20 mouse cellular contexts compared by ENCODE assay signal in the genomic region with DNA sequence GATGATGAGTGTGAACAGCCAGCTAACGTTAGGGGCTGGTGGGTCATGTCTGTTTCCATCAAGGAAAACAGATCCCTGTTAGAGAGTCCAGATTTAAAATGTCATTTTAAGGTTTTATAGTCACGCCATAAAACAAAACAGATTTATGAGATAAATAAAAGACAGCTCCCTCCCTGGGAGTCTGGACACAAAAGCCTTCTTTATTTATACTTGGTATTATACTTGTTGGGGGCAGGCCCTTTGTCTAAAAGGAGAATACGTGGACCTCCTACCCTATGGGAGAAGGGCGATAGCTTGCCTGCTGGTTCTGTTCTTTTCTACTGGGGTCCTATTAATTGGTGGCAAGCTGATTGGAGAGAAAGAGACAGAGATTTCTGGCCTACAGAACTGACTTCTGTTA.
A peak's percentile ranks its signal among the peaks of the same experiment; 100 is the strongest.
DNase-seq lines count a peak whose midpoint lies in the region; ATAC-seq lines count a peak whose summit lies in the region.
"Had no signal": no experiment of that assay in that cellular context is flagged by ENCODE, and none has a peak within 500 bp of the region (broad histone marks: within the 10 kb centered on the region; RNA-seq: fewer than 3 reads in every experiment).

No protein-coding gene starts in this region.

- WGBS in forebrain, embryonic 13.5 days = 14% methylated on average over 4 of the region's 4 CpGs
- WGBS in forebrain, embryonic 16.5 days = 17% methylated on average over 4 of the region's 4 CpGs
- whole genome bisulfite sequencing in kidney, embryonic 14.5 days = 25% methylated on average over 4 of the region's 4 CpGs
- 24% methylated on average over 4 of the region's 4 CpGs for WGBS in neural tube, embryonic 14.5 days

- no peak overlapping the region for H3K4me2 ChIP-seq in forebrain, embryonic 13.5 days
- H3K4me2 ChIP-seq in forebrain, embryonic 16.5 days (ENCODE audit: low read length) = no peak overlapping the region
- no peak overlapping the region for H3K4me2 ChIP-seq in kidney, embryonic 14.5 days (replicated peaks; ENCODE audit: low read depth, low read length)
- H3K4me2 ChIP-seq in neural tube, embryonic 14.5 days (ENCODE audit: low read depth, low read length) = no peak overlapping the region
- H3K4me2 ChIP-seq: embryonic facial prominence, embryonic 15.5 days; heart, embryonic 11.5 days; heart, embryonic 15.5 days; hindbrain, embryonic 13.5 days had no signal

- H3K27ac ChIP-seq in forebrain, embryonic 13.5 days = peak overlapping the region; percentile 53; the same call in 1 of the 2 replicates
- no peak overlapping the region for H3K27ac ChIP-seq in forebrain, embryonic 16.5 days (ENCODE audit: low read length)
- H3K27ac ChIP-seq in kidney, embryonic 14.5 days (ENCODE audit: low read depth, low read length) = no peak overlapping the region
- no peak overlapping the region for H3K27ac ChIP-seq in neural tube, embryonic 14.5 days (ENCODE audit: low read depth, low read length)
- H3K27ac ChIP-seq: embryonic facial prominence, embryonic 15.5 days; heart, embryonic 15.5 days; hindbrain, embryonic 13.5 days; hindbrain, postnatal 0 days had no signal

- no peaks in the 10 kb centered on the region for H3K36me3 ChIP-seq in forebrain, embryonic 13.5 days (ENCODE audit: poor library complexity, severe bottlenecking)
- no peaks in the 10 kb centered on the region for H3K36me3 ChIP-seq in forebrain, embryonic 16.5 days (ENCODE audit: control insufficient read depth, insufficient read depth)
- no peaks in the 10 kb centered on the region for H3K36me3 ChIP-seq in kidney, embryonic 14.5 days (ENCODE audit: control insufficient read depth, insufficient read depth, low read length)
- H3K36me3 ChIP-seq in neural tube, embryonic 14.5 days (ENCODE audit: control insufficient read depth, insufficient read depth, low read length) = no peaks in the 10 kb centered on the region
- H3K36me3 ChIP-seq: embryonic facial prominence, embryonic 15.5 days; heart, embryonic 15.5 days; hindbrain, embryonic 13.5 days had no signal

- ATAC-seq in forebrain, embryonic 13.5 days = 0 out of 2 replicates have a peak, but pooled peaks have one; percentile 12
- ATAC-seq in forebrain, embryonic 16.5 days = no peak
- ATAC-seq in kidney, embryonic 14.5 days (ENCODE audit: low FRiP score, low TSS enrichment) = peak; percentile 83
- ATAC-seq in neural tube, embryonic 14.5 days (ENCODE audit: low read depth) = 0 out of 2 replicates have a peak, but pooled peaks have one; percentile 38
- ATAC-seq: hindbrain, postnatal 0 days had no signal

- no peak overlapping the region for H3K9ac ChIP-seq in forebrain, embryonic 13.5 days
- no peak overlapping the region for H3K9ac ChIP-seq in forebrain, embryonic 16.5 days (replicated peaks; ENCODE audit: low read depth, low read length)
- H3K9ac ChIP-seq in kidney, embryonic 14.5 days (ENCODE audit: low read depth, low read length) = no peak overlapping the region
- H3K9ac ChIP-seq in neural tube, embryonic 14.5 days (replicated peaks; ENCODE audit: low read depth, low read length) = no peak overlapping the region
- H3K9ac ChIP-seq: embryonic facial prominence, embryonic 15.5 days; heart, embryonic 15.5 days; hindbrain, embryonic 13.5 days had no signal

- H3K4me1 ChIP-seq in forebrain, embryonic 13.5 days = peaks cover 35% of the 10 kb centered on the region
- peaks cover 18% of the 10 kb centered on the region for H3K4me1 ChIP-seq in forebrain, embryonic 16.5 days (replicated peaks; ENCODE audit: control insufficient read depth, insufficient read depth, low read length)
- peaks cover 11% of the 10 kb centered on the region for H3K4me1 ChIP-seq in kidney, embryonic 14.5 days (ENCODE audit: control insufficient read depth, insufficient read depth, low read length)
- H3K4me1 ChIP-seq in neural tube, embryonic 14.5 days (ENCODE audit: control insufficient read depth, insufficient read depth, low read length) = 0 out of 2 replicates have a peak, but pooled peaks cover 2% of the 10 kb centered on the region
- H3K4me1 ChIP-seq: embryonic facial prominence, embryonic 15.5 days had no signal

- H3K27me3 ChIP-seq in forebrain, embryonic 13.5 days = no peaks in the 10 kb centered on the region
- no peaks in the 10 kb centered on the region for H3K27me3 ChIP-seq in forebrain, embryonic 16.5 days (replicated peaks; ENCODE audit: control insufficient read depth, insufficient read depth, low read length)
- H3K27me3 ChIP-seq in kidney, embryonic 14.5 days (ENCODE audit: control insufficient read depth, insufficient read depth, low read length) = no peaks in the 10 kb centered on the region
- H3K27me3 ChIP-seq in neural tube, embryonic 14.5 days (ENCODE audit: control insufficient read depth, insufficient read depth, low read length) = no peaks in the 10 kb centered on the region
- H3K27me3 ChIP-seq: embryonic facial prominence, embryonic 15.5 days; heart, embryonic 15.5 days; hindbrain, embryonic 13.5 days had no signal

- H3K9me3 ChIP-seq in forebrain, embryonic 13.5 days (replicated peaks) = no peaks in the 10 kb centered on the region
- H3K9me3 ChIP-seq in forebrain, embryonic 16.5 days (ENCODE audit: control insufficient read depth, low read length) = no peaks in the 10 kb centered on the region
- H3K9me3 ChIP-seq in kidney, embryonic 14.5 days (ENCODE audit: control insufficient read depth, low read length) = no peaks in the 10 kb centered on the region
- H3K9me3 ChIP-seq in neural tube, embryonic 14.5 days (ENCODE audit: control insufficient read depth, low read length) = no peaks in the 10 kb centered on the region
- H3K9me3 ChIP-seq: embryonic facial prominence, embryonic 15.5 days; heart, embryonic 15.5 days; hindbrain, embryonic 13.5 days had no signal

- DNase-seq in kidney, adult 11 months = no peak
- DNase-seq in neural tube, embryonic 10.5 days (ENCODE audit: extremely low spot score, low spot score) = no peak
- no peak for DNase-seq in right cerebral cortex, adult 2 months (ENCODE audit: low spot score in 2 of 2)
- DNase-seq: adrenal gland, postnatal 10 days; cerebellum, adult 11 months; cerebellum, adult 8-10 months; embryo, embryonic 11 days; gastrocnemius, postnatal 36 days; heart, adult 18-20 months; heart, postnatal 14 days had no signal

- no peak overlapping the region for H3K4me3 ChIP-seq in forebrain, embryonic 13.5 days
- H3K4me3 ChIP-seq in forebrain, embryonic 16.5 days (replicated peaks; ENCODE audit: low read length) = no peak overlapping the region
- no peak overlapping the region for H3K4me3 ChIP-seq in kidney, embryonic 14.5 days (ENCODE audit: low read length)
- no peak overlapping the region for H3K4me3 ChIP-seq in neural tube, embryonic 14.5 days (ENCODE audit: low read depth, low read length)
- H3K4me3 ChIP-seq: embryonic facial prominence, embryonic 15.5 days; erythroblast, embryonic 14.5 days; heart, embryonic 15.5 days; hindbrain, embryonic 13.5 days had no signal
